Mouse (Mus musculus) myocyte (in vitro differentiated cells): ENCODE data around the gene Trpt1. TPM values are rescaled to one million over a fixed set of nuclear protein-coding genes. Genes with fewer than 3 reads are reported as not detected.

Experiments used
- H3K27me3 ChIP-seq: one replicate; pipeline ENCODE4 v1.6.1; 2011; ENCODE audit not compliant: control insufficient read depth, insufficient read depth, insufficient read length
- H3K36me3 ChIP-seq: one replicate; pipeline ENCODE4 v1.6.1; 2011; ENCODE audit not compliant: control insufficient read depth, insufficient read depth
- H3K4me2 ChIP-seq: one replicate; pipeline ENCODE4 v1.6.1; 2011; ENCODE audit warnings: low read depth, control low read depth
- H3K4me3 ChIP-seq: one replicate; pipeline ENCODE4 v1.5.1; 2011; ENCODE audit warnings: mild to moderate bottlenecking, control low read depth, moderate library complexity
- H3K79me2 ChIP-seq: one replicate; pipeline ENCODE4 v1.6.1; 2011; ENCODE audit not compliant: control insufficient read depth, insufficient read depth
- H3ac ChIP-seq: one replicate; pipeline ENCODE4 v1.6.1; 2011; ENCODE audit not compliant: control insufficient read depth, insufficient read length
- CEBPB ChIP-seq: IDR thresholded peaks from 2 replicates; pipeline ENCODE4 v1.6.1; 2011; ENCODE audit warnings: mild to moderate bottlenecking, moderate library complexity; ENCODE audit not compliant: poor library complexity, insufficient read depth, severe bottlenecking
- E2F4 ChIP-seq: IDR thresholded peaks from one replicate; pipeline ENCODE4 v1.6.1; 2011; ENCODE audit warnings: mild to moderate bottlenecking, control low read depth, moderate library complexity; ENCODE audit not compliant: insufficient read depth
- MAX ChIP-seq: IDR thresholded peaks from one replicate; pipeline ENCODE4 v1.6.1; 2011; ENCODE audit warnings: low read depth, mild to moderate bottlenecking, control low read depth
- MYOD1 ChIP-seq, 3 experiments: IDR thresholded peaks; one replicate each; pipeline ENCODE4 v1.6.1; 2011; ENCODE audit warnings: control low read depth in 2 of 3, low read depth in 2 of 3, mild to moderate bottlenecking in 2 of 3, moderate library complexity in 1 of 3; ENCODE audit not compliant: insufficient read length in 2 of 3, control insufficient read depth in 1 of 3
- MYOG ChIP-seq, 3 experiments: IDR thresholded peaks; one replicate each; pipeline ENCODE4 v1.6.1; 2011; ENCODE audit warnings: control low read depth in 2 of 3, low read depth in 2 of 3, mild to moderate bottlenecking in 2 of 3; ENCODE audit not compliant: insufficient read length in 2 of 3, control insufficient read depth in 1 of 3, insufficient read depth in 1 of 3
- POLR2A ChIP-seq: IDR thresholded peaks from one replicate; pipeline ENCODE4 v1.6.1; 2011; ENCODE audit warnings: low read depth, mild to moderate bottlenecking, control low read depth, moderate library complexity; ENCODE audit not compliant: insufficient read length
- POLR2AphosphoS2 ChIP-seq: IDR thresholded peaks from one replicate; pipeline ENCODE4 v1.6.1; 2011; ENCODE audit warnings: low read depth, control low read depth; ENCODE audit not compliant: insufficient read length
- REST ChIP-seq: IDR thresholded peaks from one replicate; pipeline ENCODE4 v1.6.1; 2011; ENCODE audit warnings: mild to moderate bottlenecking, control low read depth, moderate library complexity; ENCODE audit not compliant: insufficient read depth, insufficient read length
- SRF ChIP-seq: IDR thresholded peaks from one replicate; pipeline ENCODE4 v1.6.1; 2011; ENCODE audit warnings: low read depth; ENCODE audit not compliant: control insufficient read depth, insufficient read length
- TCF12 ChIP-seq: IDR thresholded peaks from one replicate; pipeline ENCODE4 v1.6.1; 2011; ENCODE audit warnings: mild to moderate bottlenecking, control low read depth; ENCODE audit not compliant: poor library complexity, insufficient read depth, severe bottlenecking
- TCF3 ChIP-seq: IDR thresholded peaks from one replicate; pipeline ENCODE4 v1.6.1; 2011; ENCODE audit warnings: low read depth, control low read depth; ENCODE audit not compliant: insufficient read length
- USF1 ChIP-seq: IDR thresholded peaks from one replicate; pipeline ENCODE4 v1.6.1; 2011; ENCODE audit warnings: low read depth, mild to moderate bottlenecking, control low read depth, moderate library complexity
- polyA plus RNA-seq: library from polyadenylated mRNA; unstranded; fragments of >200 nt; fragmentation: generic; extraction: Trizol; gene quantifications from one replicate; pipeline ENCODE4 v1.2.1, GENCODE M21; 2012; ENCODE audit warnings: missing spikeins

Gene Trpt1
- polyA plus RNA-seq, 1 experiment = 9.2 TPM

- no peaks in the 10 kb centered on the region for H3K27me3 ChIP-seq
- H3K4me2 ChIP-seq = no peak within 1 kb of the TSS
- peaks cover 41% of the 10 kb centered on the region for H3K36me3 ChIP-seq
- H3ac ChIP-seq = no peak within 1 kb of the TSS
- TF ChIP-seq USF1 = no peak
- TF ChIP-seq CEBPB = no peak
- TF ChIP-seq REST = no peak
- TF ChIP-seq POLR2AphosphoS2 = peak; percentile 60
- no peak for TF ChIP-seq TCF12
- TF ChIP-seq TCF3 = no peak
- TF ChIP-seq SRF = no peak
- H3K79me2 ChIP-seq = no peaks in the 10 kb centered on the region
- no peak within 1 kb of the TSS for H3K4me3 ChIP-seq
Measured at GRCm38 (mm10) chr19:7019191-7019590, 23.3 kb downstream of the Trpt1 start, which contains the start of gene Fermt3. TSS of gene Fermt3 (minus strand) at chr19:7019469.

- H3K36me3 ChIP-seq = peaks cover 48% of the 10 kb centered on the region
- H3K27me3 ChIP-seq = no peaks in the 10 kb centered on the region
- no peak overlapping the region for H3ac ChIP-seq
- no peak overlapping the region for H3K4me3 ChIP-seq
- H3K79me2 ChIP-seq = no peaks in the 10 kb centered on the region
- no peak for TF ChIP-seq MYOG (IDR thresholded peaks at IDR 0.05; ENCODE audit: control insufficient read depth in 1 of 3, insufficient read depth in 1 of 3, insufficient read length in 2 of 3, low read depth in 2 of 3)
- TF ChIP-seq MAX = no peak
- no peak for TF ChIP-seq CEBPB
- TF ChIP-seq MYOD1 (IDR thresholded peaks at IDR 0.05; ENCODE audit: control insufficient read depth in 1 of 3, insufficient read length in 2 of 3, low read depth in 2 of 3) = no peak
- no peak for TF ChIP-seq TCF12
- TF ChIP-seq E2F4 = no peak
- no peak for TF ChIP-seq REST
- no peak for TF ChIP-seq SRF
- no peak for TF ChIP-seq TCF3
- TF ChIP-seq POLR2AphosphoS2 = no peak
- TF ChIP-seq POLR2A = no peak
- no peak for TF ChIP-seq USF1
- no peak overlapping the region for H3K4me2 ChIP-seq
Measured at GRCm38 (mm10) chr19:7020224-7020641, 24.3 kb downstream of the Trpt1 start.

DNA sequence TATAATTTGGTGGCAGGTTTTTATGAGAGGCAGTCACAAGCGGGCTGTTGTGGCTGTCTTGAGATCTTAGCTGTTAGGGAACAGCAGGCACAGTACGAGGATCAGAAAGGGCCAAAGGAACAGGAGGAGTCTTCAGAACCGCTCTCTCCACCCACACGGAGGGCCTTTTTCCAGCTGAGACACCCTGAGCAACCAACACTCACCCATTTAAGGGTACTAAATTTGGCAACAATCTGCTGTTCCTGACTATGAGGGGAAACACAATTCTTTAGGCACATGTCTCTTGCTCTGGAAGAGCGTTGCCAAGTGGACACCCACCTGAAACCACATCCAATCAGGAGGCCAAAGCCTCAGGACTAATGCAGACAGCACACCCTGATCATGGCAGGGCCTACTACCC lies 33.6 kb downstream of the Trpt1 start:
- Histone ChIP-seq H3K79me2 (peaks cover 4% of the 10 kb centered on the region), H3K36me3 (peaks cover 77% of the 10 kb centered on the region), H3K4me3 (no peak overlapping the region), H3K4me2 (no peak overlapping the region), H3ac (no peak overlapping the region), H3K27me3 (no peaks in the 10 kb centered on the region)
- TF ChIP-seq TCF3 (no peak), USF1 (no peak), POLR2A (no peak), SRF (no peak), TCF12 (no peak), MYOG (IDR thresholded peaks at IDR 0.05; ENCODE audit: control insufficient read depth in 1 of 3, insufficient read depth in 1 of 3, insufficient read length in 2 of 3, low read depth in 2 of 3) (no peak), CEBPB (no peak), E2F4 (no peak), MYOD1 (IDR thresholded peaks at IDR 0.05; ENCODE audit: control insufficient read depth in 1 of 3, insufficient read length in 2 of 3, low read depth in 2 of 3) (no peak), MAX (no peak), REST (no peak), POLR2AphosphoS2 (no peak)

DNA sequence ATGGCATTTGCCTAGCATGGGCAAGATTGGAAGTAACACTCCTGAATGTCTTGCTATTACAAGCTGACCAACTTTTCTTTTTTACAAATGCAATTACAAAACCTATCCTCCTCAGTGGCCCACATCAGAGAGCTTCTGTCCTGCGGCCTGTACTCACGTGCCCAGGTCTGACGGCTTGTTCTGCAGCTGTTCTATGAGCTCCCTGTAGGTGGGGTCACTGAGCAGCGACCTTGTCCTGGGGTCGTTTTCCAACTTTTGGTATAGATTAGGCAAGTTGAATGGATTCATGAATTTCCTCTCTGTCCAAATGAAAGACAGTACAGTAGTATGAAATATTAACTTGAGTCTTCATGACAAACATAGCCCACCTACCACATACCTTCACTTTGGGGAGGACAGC lies 38.1 kb downstream of the Trpt1 start:
- H3K27me3 ChIP-seq = no peaks in the 10 kb centered on the region
- TF ChIP-seq TCF3 = no peak
- H3K79me2 ChIP-seq = peaks cover 41% of the 10 kb centered on the region
- H3ac ChIP-seq = no peak overlapping the region
- H3K4me2 ChIP-seq = no peak overlapping the region
- no peak overlapping the region for H3K4me3 ChIP-seq
- peaks cover 61% of the 10 kb centered on the region for H3K36me3 ChIP-seq

- Histone ChIP-seq H3K4me3 (peak overlapping the region; percentile 58), H3ac (peak overlapping the region; percentile 56), H3K4me2 (peak overlapping the region; percentile 91), H3K79me2 (peaks cover 42% of the 10 kb centered on the region), H3K36me3 (peaks cover 17% of the 10 kb centered on the region), H3K27me3 (no peaks in the 10 kb centered on the region)
- no peak for TF ChIP-seq TCF3
- TF ChIP-seq POLR2AphosphoS2 = no peak
- no peak for TF ChIP-seq E2F4
- TF ChIP-seq TCF12 = no peak
- TF ChIP-seq MYOD1 (IDR thresholded peaks at IDR 0.05; ENCODE audit: control insufficient read depth in 1 of 3, insufficient read length in 2 of 3, low read depth in 2 of 3) = no peak
- TF ChIP-seq MYOG (IDR thresholded peaks at IDR 0.05; ENCODE audit: control insufficient read depth in 1 of 3, insufficient read depth in 1 of 3, insufficient read length in 2 of 3, low read depth in 2 of 3) = no peak
- TF ChIP-seq MAX = no peak
Measured at GRCm38 (mm10) chr19:7039088-7039720, 43.3 kb downstream of the Trpt1 start.
